Mouse (Mus musculus) liver, embryonic 14.5 days (tissue): ENCODE measurements at regions not wholly inside any gene's neighbourhood (a gene's known extent, or its start where the extent isn't known, plus 50 kb on each side); places are given as distances from the start of the nearest gene placed in this dataset.

Source experiments
- ATAC-seq: fragments of 200-750 bp; cut with Nextera tagmentation; 2 replicates; pipeline ENCODE4 v1.8.0; 2017; ENCODE audit warnings: moderate number of reproducible peaks, mild to moderate bottlenecking, moderate library complexity; ENCODE audit not compliant: insufficient read depth
- DNase-seq, 3 experiments: peaks; one replicate each; pipeline ENCODE4 v3.0.0-alpha.2; 2012 to 2013; ENCODE audit warnings: low read depth in 3 of 3, low spot score in 3 of 3
- H3K27ac ChIP-seq: fragments of 300-500 bp; sonication (generic); 2 replicates; pipeline ENCODE4 v1.5.1; 2014; ENCODE audit warnings: moderate library complexity, mild to moderate bottlenecking, control low read depth, inconsistent platforms
- H3K27me3 ChIP-seq: fragments of 300-500 bp; sonication (generic); 2 replicates; pipeline ENCODE4 v1.6.1; 2014; ENCODE audit warnings: mild to moderate bottlenecking, low read length, moderate library complexity; ENCODE audit not compliant: control insufficient read depth, insufficient read depth
- H3K36me3 ChIP-seq: fragments of 300-500 bp; sonication (generic); replicated peaks from 2 replicates; pipeline ENCODE4 v1.6.1; 2014; ENCODE audit warnings: low read depth; ENCODE audit not compliant: control insufficient read depth, insufficient read depth
- H3K4me1 ChIP-seq, 2 experiments: fragments of 200-500 bp in 1 of 2; fragments of 300-500 bp in 1 of 2; sonication (generic) in 1 of 2; replicated peaks; 2 replicates each; pipeline ENCODE4 v1.6.1; 2012 to 2014; ENCODE audit warnings: antibody characterized with exemption in 1 of 2, inconsistent platforms in 1 of 2, low read length in 1 of 2; ENCODE audit not compliant: control insufficient read depth in 2 of 2, insufficient read depth in 2 of 2
- H3K4me2 ChIP-seq: fragments of 300-500 bp; sonication (generic); 2 replicates; pipeline ENCODE4 v1.6.1; 2014; ENCODE audit warnings: low read depth, mild to moderate bottlenecking, control low read depth, moderate library complexity
- H3K4me3 ChIP-seq, 2 experiments: fragments of 200-500 bp in 1 of 2; fragments of 300-500 bp in 1 of 2; sonication (generic) in 1 of 2; 2 replicates each; pipeline ENCODE4 v1.5.1; 2012 to 2014; ENCODE audit warnings: low read depth in 2 of 2, low read length in 2 of 2, mild to moderate bottlenecking in 2 of 2, control low read depth in 1 of 2, inconsistent platforms in 1 of 2, moderate library complexity in 1 of 2; ENCODE audit not compliant: insufficient read depth in 1 of 2
- H3K9ac ChIP-seq: fragments of 300-500 bp; sonication (generic); replicated peaks from 2 replicates; pipeline ENCODE4 v1.6.1; 2014; ENCODE audit warnings: mild to moderate bottlenecking, control low read depth, moderate library complexity
- H3K9me3 ChIP-seq: fragments of 300-500 bp; sonication (generic); 2 replicates; pipeline ENCODE4 v1.6.1; 2016; ENCODE audit warnings: low read length, mixed read lengths; ENCODE audit not compliant: control insufficient read depth
- CTCF ChIP-seq: IDR thresholded peaks from 2 replicates; pipeline ENCODE4 v1.5.1; 2016; ENCODE audit warnings: antibody characterized with exemption, low read depth, control low read depth
- EP300 ChIP-seq: IDR thresholded peaks from 2 replicates; pipeline ENCODE4 v1.6.1; 2016; ENCODE audit warnings: antibody characterized with exemption, low read depth
- WGBS: fragments of 180-500 bp; shearing (Covaris S2); extraction: QIAGEN DNeasy Blood & Tissue Kit; methylation state at CpG from one replicate; pipeline ENCODE4 v1.1.7; 2014; ENCODE audit not compliant: insufficient replicate concordance; 5-methylcytosine and 5-hydroxymethylcytosine counted together

DNA sequence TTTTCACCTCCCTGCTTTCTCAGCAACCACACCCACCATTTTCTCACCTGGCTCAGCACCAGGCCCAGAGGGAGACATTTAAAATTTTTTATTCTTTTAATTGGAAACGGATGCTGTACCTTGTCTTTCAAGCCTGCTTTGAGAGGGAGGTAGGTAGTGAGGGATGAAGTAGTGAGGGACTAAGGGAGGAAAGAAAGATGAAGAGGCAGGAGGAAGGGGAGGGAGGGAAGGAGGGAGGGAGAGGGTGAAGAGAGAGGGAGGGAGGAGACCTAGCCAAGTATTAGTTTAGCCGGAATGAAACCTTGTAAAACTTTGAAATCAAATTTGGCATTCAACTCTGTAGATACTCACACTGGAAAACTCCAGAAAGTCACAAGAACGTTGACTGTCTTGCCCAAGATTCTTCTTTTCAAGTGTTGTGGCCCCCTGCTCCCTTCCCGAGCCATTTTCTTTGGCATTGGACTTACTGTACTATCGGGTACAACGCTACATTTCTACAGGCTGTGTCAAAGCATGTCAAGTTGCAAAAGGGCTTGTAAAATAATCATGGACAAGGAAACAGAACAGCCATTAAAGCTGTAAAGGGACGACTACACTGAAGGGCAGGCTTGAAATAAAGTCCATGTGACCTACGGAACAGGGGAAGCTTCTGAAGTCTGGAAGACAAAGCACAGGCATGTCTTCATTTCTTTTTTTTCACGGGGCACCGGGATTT is 320.9 kb upstream of the Mpdz start:
- H3K4me3 ChIP-seq: no peak overlapping the region
- 50% methylated on average over 10 of the region's 10 CpGs for WGBS
- no peak overlapping the region for H3K4me2 ChIP-seq
- DNase-seq (no peak), ATAC-seq (no peak)
- H3K36me3 ChIP-seq: no peaks in the 10 kb centered on the region
- no peaks in the 10 kb centered on the region for H3K27me3 ChIP-seq
- no peaks in the 10 kb centered on the region for H3K9me3 ChIP-seq
- no peak for TF ChIP-seq CTCF
- TF ChIP-seq EP300: no peak
- no peaks in the 10 kb centered on the region for H3K4me1 ChIP-seq
- H3K27ac ChIP-seq: no peak overlapping the region
- H3K9ac ChIP-seq: no peak overlapping the region

DNA sequence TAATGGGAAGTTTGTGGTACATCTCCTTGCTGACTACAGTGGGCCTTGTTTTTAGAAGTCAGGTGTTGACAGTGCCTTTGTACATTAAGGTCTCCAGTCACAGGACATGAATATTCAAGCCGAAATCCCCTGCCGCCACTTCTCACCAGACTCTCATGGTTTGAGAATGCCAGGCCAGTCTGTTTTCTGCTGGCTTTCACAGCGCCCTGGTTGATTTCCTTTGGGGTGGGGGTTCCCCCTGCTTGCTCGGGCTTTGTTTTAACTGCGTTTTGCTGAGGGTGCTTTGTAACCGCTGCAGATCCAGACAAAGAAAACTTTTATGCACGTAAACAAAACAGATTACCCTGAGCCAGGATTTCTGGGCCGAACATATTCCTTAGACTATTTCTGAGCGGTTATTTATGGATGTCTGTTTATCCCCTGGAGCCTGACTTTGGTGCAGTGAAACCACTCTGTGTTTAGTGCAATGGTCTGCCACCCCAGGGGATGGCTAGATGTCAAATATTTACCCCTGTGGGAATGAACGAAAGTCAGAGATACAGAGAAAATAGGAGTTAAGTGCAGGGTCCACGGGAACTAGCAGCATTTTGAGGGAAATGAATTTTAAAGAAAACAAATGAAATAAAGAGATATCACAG is 320.1 kb upstream of the Mpdz start:
- Histone ChIP-seq H3K4me2 (no peak overlapping the region), H3K36me3 (no peaks in the 10 kb centered on the region), H3K27ac (no peak overlapping the region), H3K27me3 (no peaks in the 10 kb centered on the region), H3K9ac (no peak overlapping the region), H3K9me3 (no peaks in the 10 kb centered on the region), H3K4me3 (no peak overlapping the region), H3K4me1 (no peaks in the 10 kb centered on the region)
- no peak for ATAC-seq
- WGBS: 54% methylated on average over 11 of the region's 11 CpGs
- DNase-seq: no peak
- TF ChIP-seq EP300: no peak
- no peak for TF ChIP-seq CTCF

DNA sequence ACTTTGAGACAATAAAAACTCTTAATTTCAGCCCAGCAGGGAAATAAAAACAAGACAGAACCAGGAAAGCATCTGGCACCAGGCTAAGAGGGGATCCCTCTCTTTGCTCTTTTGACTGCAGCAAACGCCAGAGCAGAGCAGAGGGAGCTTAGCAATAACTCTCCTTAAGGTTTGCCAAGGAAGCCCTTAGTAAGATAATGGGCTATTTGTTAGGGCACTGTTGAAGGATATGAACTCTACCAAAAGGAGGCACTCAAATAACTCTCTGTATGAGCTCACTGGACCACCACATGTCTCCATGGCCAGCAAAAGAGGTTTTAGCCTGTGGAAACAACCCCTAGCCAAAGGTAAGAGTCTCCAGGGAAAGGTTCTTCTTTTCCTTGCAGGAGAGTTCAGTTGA is 315.3 kb upstream of the Mpdz start:
- H3K27me3 ChIP-seq: no peaks in the 10 kb centered on the region
- no peak overlapping the region for H3K9ac ChIP-seq
- no peak overlapping the region for H3K4me3 ChIP-seq
- WGBS: 50% methylated on average over 1 of the region's 1 CpGs
- DNase-seq (no peak), ATAC-seq (no peak)
- TF ChIP-seq CTCF (no peak), EP300 (no peak)
- no peaks in the 10 kb centered on the region for H3K9me3 ChIP-seq
- H3K36me3 ChIP-seq: no peaks in the 10 kb centered on the region
- H3K27ac ChIP-seq: no peak overlapping the region
- H3K4me2 ChIP-seq: no peak overlapping the region
- H3K4me1 ChIP-seq: no peaks in the 10 kb centered on the region

DNA sequence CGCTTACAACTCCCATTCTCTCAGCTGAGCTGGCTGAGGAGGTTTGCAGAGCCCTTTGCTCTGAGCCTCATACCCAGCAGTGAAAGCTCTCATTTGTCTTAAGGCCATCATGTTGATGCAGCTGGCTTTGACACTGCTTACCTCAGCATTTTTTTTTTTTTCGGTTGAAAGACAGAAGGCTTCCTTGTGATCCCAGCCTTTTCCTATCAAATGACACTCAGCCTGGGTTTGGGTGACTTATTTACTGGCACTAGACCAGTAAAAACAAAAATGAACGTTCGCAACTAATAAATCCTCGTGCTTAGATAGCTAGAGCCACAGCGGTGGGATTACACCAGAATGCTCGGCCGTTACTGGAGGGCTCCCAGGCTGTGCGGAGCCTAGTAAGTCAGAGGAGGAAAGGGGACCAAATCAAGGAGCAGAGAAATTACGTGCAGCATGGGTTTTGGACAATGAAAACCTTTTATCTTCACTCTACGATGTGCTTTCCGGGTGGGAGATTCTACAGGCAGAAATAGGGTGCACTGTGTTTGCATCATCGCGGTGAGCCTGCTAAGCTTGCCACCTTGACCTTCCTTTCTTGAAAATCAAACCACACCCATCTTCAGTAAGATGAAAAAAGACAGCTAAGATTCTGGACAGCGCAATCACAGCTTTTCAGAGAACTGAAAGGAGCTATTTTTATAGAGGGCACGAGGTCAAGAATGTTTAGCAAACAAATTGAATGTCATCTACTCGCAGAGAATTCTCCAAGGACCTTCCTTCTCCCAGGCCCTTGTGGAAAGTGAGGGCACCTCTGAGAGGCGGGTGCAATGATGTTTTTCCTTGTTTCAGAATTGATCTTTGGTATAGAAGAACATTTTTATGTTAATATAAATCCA is 302.3 kb upstream of the Mpdz start:
- no peak for DNase-seq
- H3K4me3 ChIP-seq: no peak overlapping the region
- H3K36me3 ChIP-seq: no peaks in the 10 kb centered on the region
- no peak overlapping the region for H3K9ac ChIP-seq
- no peaks in the 10 kb centered on the region for H3K27me3 ChIP-seq
- H3K9me3 ChIP-seq: no peaks in the 10 kb centered on the region
- no peak for ATAC-seq
- no peak overlapping the region for H3K4me2 ChIP-seq
- H3K4me1 ChIP-seq: no peaks in the 10 kb centered on the region
- WGBS: 61% methylated on average over 18 of the region's 18 CpGs
- H3K27ac ChIP-seq: no peak overlapping the region
- TF ChIP-seq EP300 (no peak), CTCF (no peak)

DNA sequence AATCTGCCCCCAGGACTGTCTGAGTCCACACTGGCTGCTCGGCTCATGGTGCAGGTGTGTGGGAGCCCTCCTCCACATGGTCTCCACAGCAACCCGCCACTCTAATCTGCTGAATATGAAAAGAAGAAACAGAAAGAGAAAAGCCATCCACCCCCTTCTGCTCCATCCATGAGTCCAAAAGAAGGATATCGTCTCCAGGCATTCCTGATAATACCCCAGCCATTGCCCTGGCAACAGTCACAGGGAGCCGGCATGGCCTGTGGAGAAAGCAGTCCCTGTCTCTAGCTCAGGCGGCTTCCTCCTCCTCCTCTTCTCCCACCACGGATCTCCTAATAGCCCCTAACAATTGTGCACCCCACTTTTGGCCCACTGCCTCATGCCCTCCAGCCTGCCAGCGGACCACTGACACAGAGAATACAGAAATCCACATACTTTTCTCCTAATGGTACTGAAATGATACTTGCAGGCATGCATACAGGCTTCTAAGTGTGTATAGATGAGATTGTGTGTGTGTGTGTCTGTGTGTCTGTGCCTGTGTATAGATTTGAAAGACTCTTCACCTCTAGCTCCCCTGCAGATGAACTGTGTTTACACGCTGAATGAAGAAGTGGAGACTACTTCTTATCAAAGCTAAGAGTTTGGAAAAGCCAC is 301.5 kb upstream of the Mpdz start:
- Histone ChIP-seq H3K27ac (no peak overlapping the region), H3K36me3 (no peaks in the 10 kb centered on the region), H3K9ac (no peak overlapping the region), H3K4me1 (no peaks in the 10 kb centered on the region), H3K27me3 (no peaks in the 10 kb centered on the region), H3K4me2 (no peak overlapping the region), H3K4me3 (no peak overlapping the region), H3K9me3 (no peaks in the 10 kb centered on the region)
- TF ChIP-seq EP300 (no peak), CTCF (no peak)
- ATAC-seq (no peak), DNase-seq (no peak)
- 42% methylated on average over 8 of the region's 8 CpGs for WGBS
